Mouse (Mus musculus) brain, adult 10 weeks (tissue): Measurements from ENCODE around the gene Hist1h4n. TPM values are rescaled to one million over a fixed set of nuclear protein-coding genes. Genes with fewer than 3 reads are reported as not detected.

Experiments used
- polyA plus RNA-seq: library from polyadenylated mRNA; stranded (reverse); fragments of 350-450 nt; fragmentation: Illumina TruSeq; extraction: RNeasy Lipid Tissue Mini Kit (QIAGEN cat#74804); gene quantifications from one replicate; pipeline ENCODE4 v1.2.3, GENCODE M21; 2015; ENCODE audit warnings: low read depth, low replicate concordance

Hist1h4n gene
- not detected for polyA plus RNA-seq

GRCm38 (mm10) chr13:21831418-21832394, at the start of gene Hist1h4n:
TSS of gene Hist1h4n (minus strand) at chr13:21832196.

DNA sequence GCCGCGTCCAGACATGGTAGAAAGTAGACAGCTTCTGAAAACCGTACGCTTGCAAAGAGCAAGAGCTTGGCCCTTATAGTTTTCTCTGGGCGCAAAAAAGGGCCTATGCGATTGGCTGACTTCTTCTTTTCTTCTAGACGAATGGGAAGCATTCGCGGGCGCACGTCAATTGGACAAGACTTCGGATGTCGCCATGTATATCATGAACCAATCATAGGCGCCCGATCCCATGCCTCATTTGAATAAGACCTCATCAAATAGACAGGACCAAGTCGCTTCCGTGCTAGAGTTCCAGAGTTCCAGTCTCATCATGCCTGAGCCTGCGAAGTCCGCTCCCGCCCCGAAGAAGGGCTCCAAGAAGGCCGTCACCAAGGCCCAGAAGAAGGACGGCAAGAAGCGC, 1.5 kb upstream of the Hist1h4n start, which contains the start of the genes Hist1h2ap and Hist1h2br:
TSS of gene Hist1h2ap (minus strand) at position 47 of the 400 bp plus-strand sequence.
TSS of gene Hist1h2br (plus strand) at position 283 of the 400 bp plus-strand sequence.

DNA sequence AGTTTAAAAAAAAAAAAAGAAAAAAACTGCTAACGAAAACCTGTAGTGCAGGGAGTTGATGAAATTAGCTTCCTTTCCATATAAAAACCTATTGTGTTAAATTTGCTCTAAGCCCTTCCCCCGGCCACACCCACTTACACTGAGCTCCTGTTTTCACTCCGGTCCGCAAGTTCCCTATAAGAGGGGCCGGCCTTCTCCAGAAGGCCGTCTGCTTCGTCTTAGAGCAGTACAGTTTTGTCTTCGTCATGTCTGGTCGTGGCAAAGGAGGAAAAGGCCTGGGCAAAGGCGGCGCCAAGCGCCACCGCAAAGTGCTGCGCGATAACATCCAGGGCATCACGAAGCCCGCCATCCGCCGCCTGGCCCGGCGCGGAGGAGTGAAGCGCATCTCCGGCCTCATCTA, 20.5 kb downstream of the Hist1h4n start, which contains the start of gene Hist1h4m:
TSS of gene Hist1h4m (plus strand) at position 208 of the 400 bp plus-strand sequence.

DNA sequence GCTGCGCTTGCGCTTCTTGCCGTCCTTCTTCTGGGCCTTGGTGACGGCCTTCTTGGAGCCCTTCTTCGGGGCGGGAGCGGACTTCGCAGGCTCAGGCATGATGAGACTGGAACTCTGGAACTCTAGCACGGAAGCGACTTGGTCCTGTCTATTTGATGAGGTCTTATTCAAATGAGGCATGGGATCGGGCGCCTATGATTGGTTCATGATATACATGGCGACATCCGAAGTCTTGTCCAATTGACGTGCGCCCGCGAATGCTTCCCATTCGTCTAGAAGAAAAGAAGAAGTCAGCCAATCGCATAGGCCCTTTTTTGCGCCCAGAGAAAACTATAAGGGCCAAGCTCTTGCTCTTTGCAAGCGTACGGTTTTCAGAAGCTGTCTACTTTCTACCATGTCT, 21.9 kb downstream of the Hist1h4n start, which contains the start of the genes Hist1h2bq and Hist1h2ao:
TSS of gene Hist1h2bq (minus strand) at position 125 of the 400 bp plus-strand sequence.
TSS of gene Hist1h2ao (plus strand) at position 393 of the 400 bp plus-strand sequence.

GRCm38 (mm10) chr13:21786899-21787629, 44.9 kb downstream of the Hist1h4n start, which contains the start of the genes Hist1h2an and Hist1h2bp:
TSS of gene Hist1h2an (minus strand) at chr13:21787218.
TSS of gene Hist1h2bp (plus strand) at chr13:21787461.

GRCm38 (mm10) chr13:21783255-21783617, 48.8 kb downstream of the Hist1h4n start, which contains the start of gene Hist1h3i:
TSS of gene Hist1h3i (minus strand) at chr13:21783370.

Other genes starting within 250 kb of the Hist1h4n start
- not detected for gene Olfr1362, start 218.2 kb downstream of the Hist1h4n start, polyA plus RNA-seq
- not detected for gene Olfr11, start 189.7 kb downstream of the Hist1h4n start, polyA plus RNA-seq
- not detected for gene Olfr1361, start 168.8 kb downstream of the Hist1h4n start, polyA plus RNA-seq
- gene Olfr1360, start 154.8 kb downstream of the Hist1h4n start, polyA plus RNA-seq = not detected
- not detected for gene Olfr1359, start 134.1 kb downstream of the Hist1h4n start, polyA plus RNA-seq
- not detected for gene Hist1h2bl, start 116.1 kb downstream of the Hist1h4n start, polyA plus RNA-seq
- not detected for gene Hist1h2ai, start 115.8 kb downstream of the Hist1h4n start, polyA plus RNA-seq
- not detected for gene Hist1h3h, start 114.5 kb downstream of the Hist1h4n start, polyA plus RNA-seq
- gene Hist1h2bm, start 110.2 kb downstream of the Hist1h4n start, polyA plus RNA-seq = not detected
- gene Hist1h4j, start 97.1 kb downstream of the Hist1h4n start, polyA plus RNA-seq = 1.7 TPM
- 4.7 TPM for gene Hist1h4k, start 81.7 kb downstream of the Hist1h4n start, polyA plus RNA-seq
- gene Hist1h2ak, start 78.4 kb downstream of the Hist1h4n start, polyA plus RNA-seq = not detected
- gene Hist1h2bn, start 78.1 kb downstream of the Hist1h4n start, polyA plus RNA-seq = not detected
- not detected for gene Hist1h1b, start 51.6 kb downstream of the Hist1h4n start, polyA plus RNA-seq
- gene Hist1h3i, start 48.8 kb downstream of the Hist1h4n start, polyA plus RNA-seq = not detected
- gene Hist1h2an, start 45.0 kb downstream of the Hist1h4n start, polyA plus RNA-seq = not detected
- not detected for gene Hist1h2bp, start 44.7 kb downstream of the Hist1h4n start, polyA plus RNA-seq
- not detected for gene Hist1h2bq, start 22.0 kb downstream of the Hist1h4n start, polyA plus RNA-seq
- not detected for gene Hist1h2ao, start 21.7 kb downstream of the Hist1h4n start, polyA plus RNA-seq
- gene Hist1h4m, start 20.4 kb downstream of the Hist1h4n start, polyA plus RNA-seq = 3.7 TPM
- gene Hist1h2ap, start 1.3 kb upstream of the Hist1h4n start, polyA plus RNA-seq = not detected
- 0.58 TPM for gene Hist1h2br, start 1.5 kb upstream of the Hist1h4n start, polyA plus RNA-seq
- 5.2 TPM for gene Zfp184, start 112.9 kb upstream of the Hist1h4n start, polyA plus RNA-seq
- gene Pom121l2, start 149.0 kb upstream of the Hist1h4n start, polyA plus RNA-seq = not detected
- 1.8 TPM for gene Prss16, start 177.5 kb upstream of the Hist1h4n start, polyA plus RNA-seq
- gene Hist1h2ah, start 203.4 kb upstream of the Hist1h4n start, polyA plus RNA-seq = not detected
- not detected for gene Hist1h2bk, start 203.7 kb upstream of the Hist1h4n start, polyA plus RNA-seq
- gene Hist1h4i, start 209.2 kb upstream of the Hist1h4n start, polyA plus RNA-seq = 6.2 TPM
- gene Hist1h2ag, start 210.7 kb upstream of the Hist1h4n start, polyA plus RNA-seq = not detected
- gene Hist1h2bj, start 211.0 kb upstream of the Hist1h4n start, polyA plus RNA-seq = not detected